8 mouse cellular contexts compared by ENCODE assay signal in genomic region chr6:38355354-38355823, GRCm38 (mm10). TPM values are rescaled to one million over a fixed set of nuclear protein-coding genes. Genes with fewer than 3 reads are reported as not detected.
A peak's percentile ranks its signal among the peaks of the same experiment; 100 is the strongest.
DNase-seq lines count a peak whose midpoint lies in the region; ATAC-seq and TF ChIP-seq lines count a peak whose summit lies in the region.

No protein-coding gene starts in this region.

- no peak for TF ChIP-seq CTCF in spleen, adult 2 months (IDR thresholded peaks at IDR 0.05; ENCODE audit: extremely low read depth, insufficient read depth, insufficient read length, insufficient replicate concordance)
- TF ChIP-seq CTCF in stomach, postnatal 0 days (IDR thresholded peaks at IDR 0.05; ENCODE audit: low read depth), result no peak

- no peaks in the 10 kb centered on the region for H3K27me3 ChIP-seq in spleen, adult 2 months (ENCODE audit: control insufficient read depth, insufficient read depth, low read length)
- H3K27me3 ChIP-seq in forebrain, embryonic 15.5 days, result peaks cover 66% of the 10 kb centered on the region
- H3K27me3 ChIP-seq in liver, embryonic 13.5 days, result no peaks in the 10 kb centered on the region
- no peaks in the 10 kb centered on the region for H3K27me3 ChIP-seq in stomach, postnatal 0 days (ENCODE audit: control insufficient read depth, insufficient read depth, low read length)

- H3K4me3 ChIP-seq in spleen, adult 2 months (ENCODE audit: extremely low read depth, insufficient read depth, insufficient read length), result peak overlapping the region; percentile 88
- no peak overlapping the region for H3K4me3 ChIP-seq in forebrain, embryonic 15.5 days
- peak overlapping the region; percentile 81 for H3K4me3 ChIP-seq in liver, embryonic 13.5 days (replicated peaks)
- peak overlapping the region; percentile 68 for H3K4me3 ChIP-seq in stomach, postnatal 0 days (ENCODE audit: low read depth, low read length)

- peaks cover 9% of the 10 kb centered on the region; the same call in 1 of the 2 replicates for H3K4me1 ChIP-seq in spleen, adult 2 months (ENCODE audit: control insufficient read depth, insufficient read depth, insufficient read length)
- peaks cover 15% of the 10 kb centered on the region for H3K4me1 ChIP-seq in forebrain, embryonic 15.5 days
- H3K4me1 ChIP-seq in liver, embryonic 13.5 days (replicated peaks), result peaks cover 66% of the 10 kb centered on the region
- H3K4me1 ChIP-seq in stomach, postnatal 0 days (replicated peaks; ENCODE audit: control insufficient read depth, insufficient read depth), result 0 out of 2 replicates have a peak, but pooled peaks cover 6% of the 10 kb centered on the region

- H3K36me3 ChIP-seq in spleen, adult 2 months (ENCODE audit: control insufficient read depth, insufficient read depth, low read length), result no peaks in the 10 kb centered on the region
- no peaks in the 10 kb centered on the region for H3K36me3 ChIP-seq in forebrain, embryonic 15.5 days
- peaks cover 14% of the 10 kb centered on the region for H3K36me3 ChIP-seq in liver, embryonic 13.5 days
- H3K36me3 ChIP-seq in stomach, postnatal 0 days (ENCODE audit: control insufficient read depth, insufficient read depth, low read length), result no peaks in the 10 kb centered on the region

- 8% methylated on average over 8 of the region's 8 CpGs for WGBS in spleen, adult 2 months
- WGBS in forebrain, embryonic 15.5 days, result under 1% methylated on average over 8 of the region's 8 CpGs
- WGBS in liver, embryonic 13.5 days (ENCODE audit: insufficient replicate concordance), result 8% methylated on average over 8 of the region's 8 CpGs
- WGBS in stomach, postnatal 0 days, result 7% methylated on average over 8 of the region's 8 CpGs

- no peak for DNase-seq in spleen, adult 2 months (ENCODE audit: low read depth in 1 of 2, low spot score in 2 of 2)
- DNase-seq in spleen, adult 12 weeks (ENCODE audit: low spot score), result no peak
- DNase-seq in liver, embryonic 13.5 days, result no peak
- no peak for DNase-seq in stomach, postnatal 0 days (ENCODE audit: low spot score)
- DNase-seq in frontal cortex, postnatal 36 days (ENCODE audit: low spot score in 2 of 2), result no peak
- no peak for DNase-seq in gastrocnemius, postnatal 36 days
- no peak for DNase-seq in left cerebral cortex, postnatal 4 days

- ATAC-seq in forebrain, embryonic 15.5 days (replicated peaks), result no peak
- no peak for ATAC-seq in liver, embryonic 13.5 days (ENCODE audit: low read depth)
- no peak for ATAC-seq in stomach, postnatal 0 days (ENCODE audit: low FRiP score, low TSS enrichment)

- intact Hi-C loops in gastrocnemius, postnatal 36 days (cut with DNase I), result no loop called here
- intact Hi-C loops in left cerebral cortex, postnatal 4 days (cut with DNase I), result no loop called here

- no peak for TF ChIP-seq POLR2A in spleen, adult 2 months (IDR thresholded peaks at IDR 0.05; ENCODE audit: low read depth, low read length)

- H3K4me2 ChIP-seq in forebrain, embryonic 15.5 days (replicated peaks), result 0 out of 2 replicates have a peak overlapping the region, but pooled peaks have one; percentile 65
- peak overlapping the region; percentile 88 for H3K4me2 ChIP-seq in liver, embryonic 13.5 days
- peak overlapping the region; percentile 76 for H3K4me2 ChIP-seq in stomach, postnatal 0 days (replicated peaks; ENCODE audit: low read depth)

- TF ChIP-seq EP300 in stomach, postnatal 0 days (optimal IDR thresholded peaks at IDR 0.05), result no peak

- no peaks in the 10 kb centered on the region for H3K9me3 ChIP-seq in forebrain, embryonic 15.5 days
- no peaks in the 10 kb centered on the region for H3K9me3 ChIP-seq in liver, embryonic 13.5 days (replicated peaks)
- H3K9me3 ChIP-seq in stomach, postnatal 0 days (ENCODE audit: control insufficient read depth, low read length), result no peaks in the 10 kb centered on the region

- peak overlapping the region; percentile 100 for H3K27ac ChIP-seq in spleen, adult 2 months (ENCODE audit: insufficient read depth, low read length)
- H3K27ac ChIP-seq in forebrain, embryonic 15.5 days (replicated peaks), result no peak overlapping the region
- H3K27ac ChIP-seq in liver, embryonic 13.5 days, result peak overlapping the region; percentile 98
- peak overlapping the region; percentile 91; the same call in 1 of the 2 replicates for H3K27ac ChIP-seq in stomach, postnatal 0 days (replicated peaks)

- no peak overlapping the region for H3K9ac ChIP-seq in forebrain, embryonic 15.5 days (replicated peaks)
- peak overlapping the region; percentile 94 for H3K9ac ChIP-seq in liver, embryonic 13.5 days
- H3K9ac ChIP-seq in stomach, postnatal 0 days (ENCODE audit: low read length), result 0 out of 2 replicates have a peak overlapping the region, but pooled peaks have one; percentile 79

RNA-seq across cellular contexts. Expression of gene Zc3hav1, which starts 1.0 kb away (rescaled TPM):
- 40.7 and 46.4 TPM in 2 replicates for polyA plus RNA-seq in spleen, adult 2 months (2012; rRNA removed)
- polyA plus RNA-seq in forebrain, embryonic 15.5 days (2015; fragmentation: Nextera tagmentation; extraction: Ambion mirVana), result 0.61 and 0.89 TPM in 2 replicates
- polyA plus RNA-seq in liver, embryonic 13.5 days (2015; fragmentation: Nextera tagmentation; extraction: Ambion mirVana), result 24.6 and 25.8 TPM in 2 replicates
- polyA plus RNA-seq in stomach, postnatal 0 days (2015; fragmentation: Nextera tagmentation; extraction: Ambion mirVana), result 12.7 and 12.9 TPM in 2 replicates
- total RNA-seq in gastrocnemius, postnatal 36 days (2021), result 1 to 10 TPM; 5.7 to 6.9 TPM
- total RNA-seq in left cerebral cortex, postnatal 4 days (2021), result 1 to 10 TPM; 2.1 to 2.5 TPM

RNA-seq across cellular contexts. Expression of gene Ttc26, which starts 25.9 kb away (rescaled TPM):
- polyA plus RNA-seq in spleen, adult 2 months (2012; rRNA removed), result 0.12 and 0.22 TPM in 2 replicates
- 7.7 and 8.9 TPM in 2 replicates for polyA plus RNA-seq in forebrain, embryonic 15.5 days (2015; fragmentation: Nextera tagmentation; extraction: Ambion mirVana)
- 0.70 and 0.74 TPM in 2 replicates for polyA plus RNA-seq in liver, embryonic 13.5 days (2015; fragmentation: Nextera tagmentation; extraction: Ambion mirVana)
- 1.5 TPM in 2 replicates for polyA plus RNA-seq in stomach, postnatal 0 days (2015; fragmentation: Nextera tagmentation; extraction: Ambion mirVana)
- under 1 TPM; 0.67 to 0.71 TPM for total RNA-seq in gastrocnemius, postnatal 36 days (2021)
- total RNA-seq in left cerebral cortex, postnatal 4 days (2021), result 10 to 100 TPM; 10.1 to 11.5 TPM

RNA-seq across cellular contexts. Expression of gene Zc3hav1l, which starts 56.3 kb away (rescaled TPM):
- polyA plus RNA-seq in spleen, adult 2 months (2012; rRNA removed), result 1.4 and 1.5 TPM in 2 replicates
- 6.6 and 6.8 TPM in 2 replicates for polyA plus RNA-seq in forebrain, embryonic 15.5 days (2015; fragmentation: Nextera tagmentation; extraction: Ambion mirVana)
- polyA plus RNA-seq in liver, embryonic 13.5 days (2015; fragmentation: Nextera tagmentation; extraction: Ambion mirVana), result 1.6 and 2.1 TPM in 2 replicates
- 2.1 and 2.3 TPM in 2 replicates for polyA plus RNA-seq in stomach, postnatal 0 days (2015; fragmentation: Nextera tagmentation; extraction: Ambion mirVana)
- total RNA-seq in gastrocnemius, postnatal 36 days (2021), result under 1 TPM; 0.49 to 0.59 TPM
- total RNA-seq in left cerebral cortex, postnatal 4 days (2021), result 1 to 10 TPM; 8.0 to 9.4 TPM
